Mouse (Mus musculus): ENCODE results near the gene Gcsam.

Gene Gcsam

DNA sequence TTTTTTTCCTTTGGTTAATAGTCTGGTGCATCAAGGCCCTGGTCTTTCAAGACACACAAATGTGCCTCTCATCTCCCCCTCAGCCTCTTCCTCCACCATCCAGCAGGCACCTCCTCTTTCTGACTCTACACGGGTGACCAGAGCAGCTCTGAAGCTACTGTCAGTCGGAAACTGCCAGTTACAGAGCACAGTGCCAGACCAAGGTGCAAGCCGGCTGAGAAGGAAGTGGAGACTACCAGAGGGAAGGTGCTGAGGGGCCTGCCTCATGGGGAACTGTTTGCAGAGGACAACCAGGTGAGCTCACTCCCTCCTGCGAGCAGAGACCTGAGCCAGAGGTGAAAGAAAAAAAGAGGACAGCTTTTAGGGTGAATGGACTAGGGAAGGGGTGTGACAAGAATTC is at the start of gene Gcsam:
Gene Gcsam (plus strand): TSS at position 114 of the 400 bp plus-strand sequence.
- DNase-seq = no peak

DNA sequence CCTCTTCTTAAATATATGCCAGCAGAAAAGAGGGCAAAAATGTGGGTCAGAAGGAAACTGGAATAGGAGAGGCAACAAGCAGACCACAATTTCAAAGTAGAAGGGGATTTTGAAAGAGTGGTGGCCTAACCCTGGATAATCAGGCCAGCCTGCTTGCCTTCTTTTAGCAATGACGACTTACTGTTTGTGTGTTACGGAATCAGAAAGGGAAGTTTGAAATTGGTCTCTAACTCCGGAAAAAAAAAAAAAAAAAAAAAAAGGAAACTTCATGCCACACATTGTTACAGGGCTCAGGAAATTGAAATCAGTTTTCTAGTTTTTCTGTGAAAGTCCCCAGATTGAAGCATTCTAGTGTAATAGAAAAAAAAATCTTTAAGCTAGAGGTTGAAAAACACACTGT is 48.4 kb upstream of the Gcsam start:
- DNase-seq = peak; percentile 3

DNA sequence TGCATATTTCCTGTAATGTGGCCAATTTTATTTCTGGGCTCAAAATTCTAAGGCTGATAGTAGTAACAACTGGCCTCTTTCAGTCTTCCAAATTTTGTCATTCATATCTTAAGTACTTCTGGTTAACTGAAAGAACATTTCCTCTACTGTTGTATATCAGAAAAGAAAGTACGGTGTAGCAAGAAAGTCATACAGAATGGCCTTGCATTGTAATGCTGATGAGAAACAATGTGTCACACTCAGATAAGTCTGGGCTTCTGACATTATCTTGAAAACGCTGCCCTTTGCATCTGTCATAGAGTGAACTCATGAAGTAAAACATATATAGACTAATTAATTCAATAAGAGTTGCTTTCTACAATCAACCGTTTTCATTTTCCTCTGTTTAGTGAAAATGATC is 37.9 kb upstream of the Gcsam start:
- no peak for DNase-seq

DNA sequence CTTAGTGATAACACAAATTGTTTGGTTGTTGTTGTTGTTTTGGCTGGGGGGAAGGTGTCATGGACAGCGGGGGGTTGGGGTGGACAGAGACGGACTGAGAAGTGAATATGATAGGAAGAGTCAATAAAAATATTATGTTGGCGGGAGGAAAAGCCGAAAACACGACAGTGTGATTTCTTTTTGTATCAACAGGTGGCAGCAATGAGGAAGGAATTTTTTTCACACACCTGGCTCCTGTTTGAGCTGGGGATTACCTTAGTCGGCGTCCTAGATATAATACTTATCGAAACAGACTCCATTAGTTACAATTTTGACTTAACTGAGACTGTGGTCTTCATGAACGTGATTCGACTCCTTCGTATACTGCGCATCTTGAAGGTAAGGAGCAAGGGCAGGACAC is 30.3 kb upstream of the Gcsam start:
- peak; percentile 0 for DNase-seq

DNA sequence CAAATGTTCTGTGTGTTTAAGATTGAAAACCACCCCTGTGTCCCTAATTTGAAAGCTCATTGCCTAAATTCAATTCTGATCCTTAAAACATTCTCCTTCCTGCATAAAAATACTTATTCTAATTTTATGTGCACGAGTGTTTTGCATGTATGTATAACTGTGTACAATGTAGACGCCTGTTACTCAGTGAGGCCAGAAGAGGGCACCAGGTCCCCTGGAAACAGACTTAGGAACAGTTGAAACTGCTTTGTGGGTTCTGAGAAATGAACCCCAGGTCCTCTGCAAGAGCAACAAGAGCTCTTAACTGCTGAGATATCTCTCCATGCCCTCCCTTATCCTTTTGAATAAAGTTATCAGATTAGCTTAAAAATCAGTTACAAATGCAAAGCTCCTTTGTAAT is 27.7 kb upstream of the Gcsam start:
- DNase-seq = peak; percentile 23

DNA sequence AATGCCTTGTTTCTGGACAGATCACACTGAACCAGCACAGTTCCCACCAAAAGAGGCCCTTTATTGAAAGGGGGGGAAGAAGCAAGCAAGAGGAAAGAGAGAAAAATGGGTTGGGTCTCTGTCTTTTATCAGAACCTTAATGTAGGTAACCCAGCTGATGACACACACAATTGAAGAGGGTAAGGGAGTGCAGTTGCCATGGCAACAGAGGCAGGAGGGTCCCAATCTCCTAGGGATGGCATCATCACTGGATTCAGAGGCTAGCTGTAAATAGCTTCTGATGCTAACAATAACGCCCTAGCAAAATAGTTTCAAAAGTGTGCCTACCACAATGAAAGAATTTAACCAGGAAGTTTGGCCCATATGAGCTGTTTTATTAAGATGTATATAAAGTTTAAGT is 16.5 kb upstream of the Gcsam start:
- DNase-seq = no peak

DNA sequence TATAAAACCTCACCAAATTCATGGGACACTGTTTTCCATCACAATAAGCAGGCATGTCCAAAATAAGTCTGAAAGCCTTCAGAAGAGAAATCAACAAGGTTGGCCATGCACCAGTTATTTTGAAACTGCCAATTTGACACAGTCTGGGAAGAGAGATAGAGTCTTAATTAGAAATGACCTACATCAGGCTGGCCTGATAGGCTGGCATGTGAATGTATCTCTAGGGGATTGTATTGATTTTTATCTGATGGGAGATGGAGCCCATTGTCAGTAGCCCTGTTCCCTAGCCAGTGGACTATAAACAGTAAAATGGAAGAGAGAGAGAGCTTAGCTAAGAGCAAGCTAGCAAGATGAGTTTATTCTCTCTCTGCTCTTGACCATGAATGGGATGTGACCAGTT is 14.7 kb upstream of the Gcsam start:
- no peak for DNase-seq

DNA sequence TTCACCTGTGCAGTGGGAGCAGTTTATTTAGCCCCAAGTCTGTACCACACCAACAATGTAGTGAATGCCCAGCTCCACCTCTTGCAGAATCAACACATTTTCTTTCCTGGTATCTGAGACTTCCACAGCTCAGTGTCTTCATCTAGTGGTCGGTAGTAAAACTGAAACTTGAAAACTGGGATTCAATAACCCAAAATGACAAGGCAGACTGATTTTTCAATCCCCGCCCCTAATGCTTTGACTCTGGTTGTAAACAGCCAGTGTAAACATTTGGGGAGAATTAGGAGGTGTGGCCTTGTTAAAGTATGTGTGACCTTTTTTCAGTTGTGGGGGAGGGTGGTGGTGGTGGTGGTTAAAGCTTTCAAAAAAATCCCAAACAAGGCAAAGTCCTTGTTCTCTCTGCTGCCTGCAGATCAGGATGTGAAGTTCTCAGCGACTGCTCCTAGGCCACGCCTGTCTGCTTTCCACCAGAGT is 1.7 kb upstream of the Gcsam start:
- DNase-seq = peak; percentile 56

DNA sequence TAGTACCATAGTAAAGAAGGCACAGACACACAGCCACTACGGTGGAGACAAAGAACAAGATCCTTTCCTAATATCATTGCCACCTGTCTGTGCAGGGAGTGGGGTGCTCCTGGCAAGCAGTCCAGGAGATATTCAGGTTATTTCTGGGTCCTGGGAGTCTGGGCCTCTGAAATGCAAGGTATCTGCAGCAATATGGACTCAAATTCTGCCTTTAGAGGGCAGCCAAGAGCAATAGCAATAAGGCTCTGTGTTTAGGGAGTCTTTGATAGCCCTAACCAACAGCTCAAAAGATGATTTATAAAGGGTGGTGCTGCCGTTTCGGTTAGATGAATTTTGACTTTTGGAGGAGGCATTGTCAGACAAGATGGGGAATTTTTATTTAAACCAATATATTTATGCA is 880 bp upstream of the Gcsam start:
- DNase-seq = peak; percentile 66

DNA sequence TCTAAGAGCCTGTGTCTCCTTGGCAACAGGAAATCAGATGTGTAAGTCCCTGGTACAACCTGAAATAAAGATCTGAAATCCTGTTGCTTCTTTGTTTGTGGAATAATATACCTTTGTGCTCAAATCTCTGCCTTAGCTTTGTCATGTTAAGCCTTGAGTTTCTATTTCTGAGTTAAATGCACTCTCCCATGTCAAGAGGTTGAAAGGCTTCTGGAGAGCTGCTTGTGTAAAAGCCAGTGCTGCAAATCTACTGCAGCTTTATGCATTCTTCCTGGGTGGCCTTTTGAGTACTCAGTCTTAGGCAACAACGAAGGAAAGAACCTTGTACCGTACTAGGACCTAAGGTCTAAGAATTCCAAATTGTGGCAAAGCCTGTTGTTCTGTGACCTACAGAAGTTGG is 3.1 kb downstream of the Gcsam start:
- DNase-seq = no peak

DNA sequence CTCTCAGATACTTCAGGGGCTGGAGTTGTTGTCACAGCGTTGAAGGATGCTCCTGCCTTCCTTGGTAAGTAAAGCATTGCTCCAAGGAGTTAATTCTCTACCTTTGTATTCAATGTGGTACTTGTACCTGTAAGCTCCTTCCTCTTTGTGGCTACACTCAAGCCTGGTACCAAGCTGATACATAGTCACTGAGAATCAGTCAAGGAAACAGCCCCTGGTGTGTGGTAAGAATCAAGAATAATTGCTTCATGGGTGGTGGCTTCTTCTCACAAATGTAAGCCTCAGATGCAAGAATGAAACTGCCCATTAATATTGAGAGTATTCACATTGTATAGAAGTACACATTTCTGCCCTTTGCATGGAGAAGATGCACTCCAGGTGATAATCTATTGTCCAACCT is 5.8 kb downstream of the Gcsam start:
- DNase-seq = no peak

DNA sequence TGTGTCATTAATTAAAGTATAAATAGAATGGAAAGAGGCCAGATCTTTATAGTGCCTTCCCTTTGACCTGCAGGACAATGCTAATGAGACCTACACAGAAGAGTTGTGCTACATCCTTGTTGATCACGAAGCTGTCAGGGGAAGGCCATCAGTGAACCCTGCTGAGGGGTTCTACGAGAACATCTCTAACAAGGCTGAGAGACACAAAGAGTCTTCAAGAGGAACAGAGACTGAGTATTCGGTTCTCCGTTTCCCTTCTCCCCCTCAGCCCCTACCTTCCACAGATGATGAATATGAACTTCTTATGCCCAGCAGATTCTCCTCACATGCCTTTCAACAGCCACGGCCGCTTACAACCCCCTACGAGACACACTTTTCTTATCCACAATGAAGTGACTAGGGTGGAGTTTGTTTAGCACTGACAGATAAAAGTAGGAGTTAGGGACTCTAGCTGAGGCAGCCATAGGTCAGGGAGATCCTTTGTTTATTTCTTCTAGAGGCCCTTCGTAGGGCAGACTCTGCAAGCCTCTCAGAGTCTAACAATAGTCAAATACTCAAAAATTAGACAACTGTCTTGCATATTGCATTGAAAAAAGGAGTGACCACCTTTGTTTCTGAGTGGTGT is 9.7 kb downstream of the Gcsam start:
- DNase-seq = no peak

DNA sequence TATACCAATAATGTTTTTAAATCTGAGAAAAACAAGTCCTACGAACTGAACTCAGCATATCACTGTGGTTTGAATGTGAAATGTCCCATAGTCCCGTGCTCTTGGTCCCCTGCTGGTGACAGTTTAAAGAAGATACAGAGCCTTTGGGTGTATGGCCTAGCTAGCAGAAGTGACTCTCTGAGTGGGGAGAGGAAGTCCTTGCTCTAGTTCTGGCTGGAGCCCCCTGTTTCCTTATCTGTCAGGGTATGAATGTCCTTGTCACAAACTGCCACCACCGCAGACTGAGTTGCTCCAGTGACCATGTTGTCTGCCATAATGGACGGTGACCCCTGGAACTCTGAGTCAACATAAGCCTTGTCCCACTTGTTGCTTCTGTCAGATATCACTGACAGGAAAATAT is 13.1 kb downstream of the Gcsam start:
- DNase-seq = no peak

DNA sequence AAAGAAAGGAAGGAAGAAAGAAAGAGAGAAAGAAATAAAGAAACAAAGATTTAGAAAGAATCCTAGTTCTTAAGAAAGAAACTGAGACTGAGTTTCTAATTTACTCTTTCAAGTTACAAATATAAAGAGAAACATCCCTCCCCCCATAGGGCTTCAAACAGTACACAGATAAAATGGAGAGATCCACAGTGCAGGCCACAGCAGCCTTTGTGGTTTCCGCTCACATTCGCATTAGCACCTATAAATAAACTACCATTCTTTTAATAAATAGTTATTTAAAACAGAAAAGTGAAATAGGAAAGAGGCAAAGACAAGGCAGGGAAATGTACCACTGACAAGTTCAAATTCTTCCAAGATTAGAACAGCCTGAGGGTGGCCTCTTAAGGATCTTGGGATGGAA is 14.6 kb downstream of the Gcsam start:
- DNase-seq = no peak

DNA sequence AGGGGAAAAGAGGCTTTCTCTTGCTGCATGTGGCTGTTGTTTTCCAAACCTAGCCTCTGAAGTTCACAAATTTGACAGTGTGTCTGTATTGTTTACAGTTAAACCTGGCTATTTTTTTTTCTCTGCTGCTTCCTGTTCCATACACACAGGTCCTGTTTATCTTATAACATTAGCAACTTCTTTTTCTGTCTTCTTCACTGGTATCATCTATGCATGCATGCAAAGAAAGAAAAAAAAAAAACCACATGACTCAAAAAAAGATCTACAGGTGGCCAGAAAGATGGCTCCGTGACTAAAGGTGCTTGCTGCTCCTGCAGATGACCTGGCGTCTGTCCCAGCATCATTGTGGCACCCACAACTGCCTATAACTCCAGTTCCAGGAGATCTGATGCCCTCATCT is 15.2 kb downstream of the Gcsam start:
- no peak for DNase-seq

DNA sequence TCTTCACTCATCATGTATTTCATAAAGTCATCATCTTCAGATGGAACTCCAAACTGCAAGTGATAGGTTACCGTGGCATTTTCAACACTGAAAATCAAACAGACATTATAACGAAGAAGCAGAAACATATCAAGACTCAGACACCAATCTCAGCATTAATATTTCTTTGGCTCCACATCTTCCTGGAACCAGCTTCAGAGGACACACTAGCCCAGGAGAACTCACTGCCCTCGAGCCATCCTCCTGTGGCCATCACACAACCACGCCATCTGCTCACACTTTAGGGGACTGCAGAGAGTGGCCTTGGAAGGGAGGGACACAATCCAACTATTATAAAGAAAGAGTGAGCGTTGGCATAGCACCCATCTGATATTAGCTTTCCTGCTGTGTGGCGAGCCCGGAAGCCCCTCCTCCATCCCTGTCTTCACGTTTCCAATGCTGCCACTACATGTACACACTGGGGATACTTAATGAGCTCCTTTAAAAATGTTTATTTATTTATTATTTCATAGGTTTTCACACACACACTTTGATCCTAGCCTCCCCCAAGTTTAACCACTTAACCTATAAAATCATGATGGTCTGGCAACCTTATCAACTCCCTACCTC is 19.4 kb downstream of the Gcsam start:
- peak; percentile 38 for DNase-seq

DNA sequence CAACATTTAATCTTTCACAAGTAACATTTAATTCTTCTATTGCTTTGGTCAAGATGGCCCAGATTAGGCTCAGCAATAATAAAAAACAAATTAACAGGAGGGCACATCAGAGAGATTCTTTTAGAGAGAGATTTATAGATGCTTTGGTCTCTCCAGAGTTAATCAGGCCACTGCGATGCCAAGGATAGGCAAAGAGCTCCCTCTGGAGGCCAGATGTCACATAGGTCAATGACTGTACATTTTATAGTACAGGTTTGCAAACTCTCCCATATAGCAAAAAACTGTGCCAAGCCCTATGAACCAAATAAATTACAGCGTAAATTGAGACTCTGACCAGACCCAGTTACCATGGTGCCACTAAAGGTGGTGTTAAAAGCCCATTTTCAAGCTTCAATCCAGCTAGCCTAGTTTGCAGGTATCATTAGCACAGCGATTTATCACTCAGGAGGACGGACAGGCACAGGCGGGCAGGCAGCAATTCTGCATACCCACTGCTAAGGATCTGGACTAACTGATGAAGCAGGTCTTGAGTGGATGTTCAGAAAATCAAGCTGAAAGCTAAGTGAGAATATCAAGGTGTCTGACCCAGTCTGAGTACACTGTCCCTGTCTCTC is 20.3 kb downstream of the Gcsam start:
- peak; percentile 83 for DNase-seq

DNA sequence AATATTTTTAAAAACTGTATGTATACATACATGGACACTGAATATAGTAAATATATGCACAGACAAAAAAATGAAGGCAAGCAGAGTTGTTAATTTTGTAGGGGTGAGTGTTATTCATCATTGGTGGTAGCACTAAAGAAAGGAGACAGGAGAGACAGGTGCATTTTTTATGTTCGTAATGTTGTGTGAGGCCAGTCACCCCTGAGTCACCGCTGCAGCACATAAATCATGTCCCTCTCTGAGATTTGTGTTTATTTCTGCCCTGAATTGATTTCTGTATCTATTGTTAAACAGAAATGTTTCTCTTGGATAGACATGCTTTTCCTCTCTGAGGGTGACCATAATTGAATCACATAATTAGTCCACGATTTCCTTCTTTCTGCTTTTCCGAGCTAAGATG is 22.2 kb downstream of the Gcsam start:
- no peak for DNase-seq

DNA sequence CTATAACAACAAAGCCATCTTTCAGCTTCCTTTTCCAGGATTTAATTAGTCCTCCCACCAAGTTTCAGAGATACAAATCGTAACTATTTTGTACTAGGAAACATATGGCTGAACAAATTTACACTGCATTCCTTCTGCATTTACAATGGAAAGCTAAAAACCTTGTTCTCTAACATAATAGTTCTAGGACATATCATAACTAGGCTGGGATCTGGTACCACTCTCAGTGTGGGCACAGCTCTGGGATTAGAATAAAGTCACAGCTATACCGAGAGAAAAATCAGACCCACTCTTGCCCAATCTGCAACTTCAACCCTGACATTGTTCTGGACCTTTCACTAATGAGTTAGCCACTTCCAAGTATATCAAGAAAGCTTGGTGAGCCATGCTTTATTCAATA is 25.6 kb downstream of the Gcsam start:
- DNase-seq = no peak

DNA sequence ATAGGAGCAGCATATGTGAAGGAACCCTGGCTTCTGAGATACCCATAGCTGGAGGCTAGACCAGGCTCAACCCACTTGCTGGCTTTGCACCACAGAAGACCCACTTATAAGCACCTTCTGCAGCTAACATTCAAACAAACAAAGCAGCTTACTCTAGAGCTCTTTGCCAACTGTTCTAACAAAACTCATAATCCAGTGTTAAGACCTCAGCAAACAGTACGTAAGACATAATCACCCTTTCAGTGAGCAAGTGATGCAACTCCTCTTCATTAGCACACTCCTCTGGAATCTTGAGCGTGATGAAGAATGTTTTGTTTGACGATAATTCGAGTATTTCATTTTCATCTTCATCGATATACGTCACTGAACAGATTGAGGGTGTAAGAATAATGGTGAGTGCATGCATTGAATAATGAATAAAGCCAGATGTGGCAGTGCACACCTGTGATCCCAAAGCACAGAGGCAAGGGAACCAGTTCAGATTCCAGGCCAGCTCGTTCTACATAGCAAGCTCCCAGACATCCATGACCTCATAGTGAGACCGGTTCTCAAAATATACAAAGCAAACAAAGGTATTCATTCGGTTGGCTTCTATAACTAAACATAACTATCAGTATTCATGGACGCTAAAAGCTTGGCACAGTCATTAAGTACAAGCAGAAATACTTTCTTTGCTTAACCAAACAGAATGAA is 30.0 kb downstream of the Gcsam start:
- no peak for DNase-seq

DNA sequence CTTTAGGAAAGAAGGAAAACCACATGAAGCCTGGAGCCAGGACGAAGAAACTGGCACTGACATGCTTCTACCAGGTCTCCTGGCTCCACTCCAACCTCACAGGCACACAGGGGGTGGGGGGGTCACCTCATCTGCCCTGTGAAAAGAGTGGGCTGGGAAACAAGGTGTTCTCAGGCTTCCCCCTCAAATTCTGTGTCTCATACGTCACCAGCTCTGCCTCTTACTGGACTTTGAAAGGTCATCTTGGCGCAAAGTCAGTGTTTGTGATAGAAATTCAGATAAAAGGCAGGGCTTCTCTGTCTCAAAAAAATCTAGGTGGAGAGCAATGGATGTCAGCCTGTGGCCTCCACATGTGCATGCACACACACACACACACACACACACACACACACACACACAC is 31.1 kb downstream of the Gcsam start:
- DNase-seq = no peak

DNA sequence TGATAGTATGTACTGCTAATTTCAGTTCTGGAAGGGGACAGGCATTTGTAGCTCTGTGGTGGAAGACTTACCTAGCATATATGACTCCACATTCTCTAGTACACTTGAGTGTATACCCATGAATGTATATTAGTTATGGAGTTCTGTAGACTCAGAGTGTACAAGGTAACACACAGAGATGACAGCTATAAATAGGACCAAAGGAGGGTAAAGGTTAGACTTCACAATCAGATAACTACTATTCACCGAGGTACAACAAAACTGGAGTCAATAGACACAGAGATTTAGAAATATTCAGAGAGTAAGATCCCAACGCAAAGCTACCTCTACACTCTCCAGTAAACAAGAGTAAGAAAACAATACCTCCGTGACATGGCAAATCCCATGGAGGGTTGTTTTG is 33.8 kb downstream of the Gcsam start:
- no peak for DNase-seq

DNA sequence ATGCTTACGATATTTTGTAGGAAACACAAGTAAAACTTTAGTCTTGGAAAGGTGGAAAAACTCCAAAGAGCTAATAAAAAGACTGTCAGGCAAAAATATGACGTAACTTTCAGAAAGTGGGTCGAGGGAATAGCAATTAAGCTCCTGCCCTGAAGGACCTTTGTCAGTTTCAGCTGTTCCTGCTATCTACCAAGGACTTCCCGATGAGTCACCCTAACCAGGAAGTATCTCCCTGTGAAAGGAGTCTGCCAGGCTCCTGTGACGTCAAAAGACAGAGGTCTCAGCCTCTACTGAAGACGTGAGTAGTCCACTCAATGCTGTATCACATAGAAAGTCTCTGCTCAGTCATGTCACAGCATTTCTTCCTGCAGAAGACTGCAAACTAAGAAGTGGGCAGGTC is 34.2 kb downstream of the Gcsam start:
- peak; percentile 42 for DNase-seq

DNA sequence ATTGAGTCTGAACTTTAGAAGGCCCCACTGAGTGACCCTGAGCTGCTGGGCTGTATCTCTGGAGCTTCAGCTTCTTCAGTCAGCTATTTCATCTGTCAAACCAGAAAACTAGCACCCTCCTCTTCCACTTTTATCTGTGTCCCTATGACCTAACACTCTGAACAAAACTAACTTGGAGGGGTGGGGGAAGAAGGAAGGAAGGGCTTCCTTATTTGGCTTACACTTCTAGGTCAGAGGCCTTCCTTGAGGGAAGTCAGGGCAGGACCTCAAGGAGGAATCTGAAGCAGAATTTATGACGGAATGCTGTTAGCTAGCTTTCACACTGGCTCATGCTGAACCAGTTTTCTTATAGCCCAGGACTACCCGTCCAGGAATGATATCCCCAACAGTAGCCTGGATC is 41.3 kb downstream of the Gcsam start:
- DNase-seq = peak; percentile 35
